Mouse (Mus musculus): ENCODE measurements around the gene Klf1.
"Not testable (repeated sequence)": the region's sequence is repeated elsewhere in the genome, so short reads cannot be mapped to it uniquely, and the experiment has no call there.

Klf1 gene

GRCm38 (mm10) chr8:84907493-84907892 lies 5.8 kb downstream of the Klf1 start:
- no peak for DNase-seq (ENCODE audit: low spot score)

GRCm38 (mm10) chr8:84907979-84908378 lies 6.3 kb downstream of the Klf1 start:
- DNase-seq (ENCODE audit: low spot score): not testable (repeated sequence)

GRCm38 (mm10) chr8:84908421-84909161 lies 6.9 kb downstream of the Klf1 start, which contains the start of gene Dnase2a:
Gene Dnase2a, plus strand, starts transcription at chr8:84908560.
- no peak for DNase-seq (ENCODE audit: low spot score)

- no peak for DNase-seq (ENCODE audit: low spot score)
Observed at GRCm38 (mm10) chr8:84909162-84909767, 7.5 kb downstream of the Klf1 start.

GRCm38 (mm10) chr8:84909949-84910348 lies 8.2 kb downstream of the Klf1 start:
- DNase-seq (ENCODE audit: low spot score): no peak

- DNase-seq (ENCODE audit: low spot score): no peak
Observed at GRCm38 (mm10) chr8:84910551-84910950, 8.8 kb downstream of the Klf1 start.

- no peak for DNase-seq (ENCODE audit: low spot score)
Observed at GRCm38 (mm10) chr8:84911854-84912253, 10.1 kb downstream of the Klf1 start.

GRCm38 (mm10) chr8:84912391-84912790 lies 10.7 kb downstream of the Klf1 start:
- no peak for DNase-seq (ENCODE audit: low spot score)

- DNase-seq (ENCODE audit: low spot score): no peak
Observed at GRCm38 (mm10) chr8:84912895-84913501, 11.3 kb downstream of the Klf1 start.

GRCm38 (mm10) chr8:84913502-84913900 lies 11.8 kb downstream of the Klf1 start:
- DNase-seq (ENCODE audit: low spot score): no peak

GRCm38 (mm10) chr8:84913960-84914359 lies 12.2 kb downstream of the Klf1 start:
- peak; percentile 29 for DNase-seq (ENCODE audit: low spot score)

- no peak for DNase-seq (ENCODE audit: low spot score)
Observed at GRCm38 (mm10) chr8:84915269-84915668, 13.5 kb downstream of the Klf1 start.

- no peak for DNase-seq (ENCODE audit: low spot score)
Observed at GRCm38 (mm10) chr8:84917781-84918180, 16.1 kb downstream of the Klf1 start.

GRCm38 (mm10) chr8:84918646-84919045 lies 16.9 kb downstream of the Klf1 start:
- no peak for DNase-seq (ENCODE audit: low spot score)

GRCm38 (mm10) chr8:84921596-84921995 lies 19.9 kb downstream of the Klf1 start:
- DNase-seq (ENCODE audit: low spot score): peak; percentile 34

GRCm38 (mm10) chr8:84925557-84925956 lies 23.8 kb downstream of the Klf1 start:
- no peak for DNase-seq (ENCODE audit: low spot score)

GRCm38 (mm10) chr8:84927513-84927912 lies 25.8 kb downstream of the Klf1 start:
- no peak for DNase-seq (ENCODE audit: low spot score)

GRCm38 (mm10) chr8:84928456-84929306 lies 27.0 kb downstream of the Klf1 start:
- DNase-seq (ENCODE audit: low spot score): peak; percentile 84

GRCm38 (mm10) chr8:84930582-84930981 lies 28.9 kb downstream of the Klf1 start:
- no peak for DNase-seq (ENCODE audit: low spot score)

- DNase-seq (ENCODE audit: low spot score): no peak
Observed at GRCm38 (mm10) chr8:84933767-84934559, 32.2 kb downstream of the Klf1 start.

- DNase-seq (ENCODE audit: low spot score): no peak
Observed at GRCm38 (mm10) chr8:84934860-84935259, 33.1 kb downstream of the Klf1 start.
